Mouse (Mus musculus) bone marrow, adult 2 months (tissue): ENCODE results near the gene Col16a1.

ENCODE experiments used
- CTCF ChIP-seq: fragments of 200-500 bp; IDR thresholded peaks from 2 replicates; pipeline ENCODE4 v1.5.1; 2011; ENCODE audit warnings: low read length, control low read depth; ENCODE audit not compliant: control insufficient read depth, insufficient read depth
- POLR2A ChIP-seq: fragments of 200-500 bp; IDR thresholded peaks from 2 replicates; pipeline ENCODE4 v1.6.1; 2011; ENCODE audit warnings: low read depth, mild to moderate bottlenecking, control low read depth, low read length, borderline replicate concordance; ENCODE audit not compliant: control insufficient read depth

- TF ChIP-seq CTCF = no peak
- TF ChIP-seq POLR2A = no peak
Measured at GRCm38 (mm10) chr4:130052283-130052682, 4.6 kb downstream of the Col16a1 start.
